Mouse (Mus musculus) cortical plate, adult 2 months (tissue): ENCODE results near the gene Irx3.

Experiments
- CTCF ChIP-seq: fragments of 200-500 bp; IDR thresholded peaks from 2 replicates; pipeline ENCODE4 v1.5.1; 2011; ENCODE audit warnings: mild to moderate bottlenecking, control low read depth, low read length; ENCODE audit not compliant: insufficient read depth; ENCODE audit errors: extremely low read depth
- POLR2A ChIP-seq: fragments of 200-500 bp; IDR thresholded peaks from 2 replicates; pipeline ENCODE4 v1.6.1; 2011; ENCODE audit warnings: mild to moderate bottlenecking, low read length, control low read depth; ENCODE audit not compliant: insufficient read depth; ENCODE audit errors: extremely low read depth

DNA sequence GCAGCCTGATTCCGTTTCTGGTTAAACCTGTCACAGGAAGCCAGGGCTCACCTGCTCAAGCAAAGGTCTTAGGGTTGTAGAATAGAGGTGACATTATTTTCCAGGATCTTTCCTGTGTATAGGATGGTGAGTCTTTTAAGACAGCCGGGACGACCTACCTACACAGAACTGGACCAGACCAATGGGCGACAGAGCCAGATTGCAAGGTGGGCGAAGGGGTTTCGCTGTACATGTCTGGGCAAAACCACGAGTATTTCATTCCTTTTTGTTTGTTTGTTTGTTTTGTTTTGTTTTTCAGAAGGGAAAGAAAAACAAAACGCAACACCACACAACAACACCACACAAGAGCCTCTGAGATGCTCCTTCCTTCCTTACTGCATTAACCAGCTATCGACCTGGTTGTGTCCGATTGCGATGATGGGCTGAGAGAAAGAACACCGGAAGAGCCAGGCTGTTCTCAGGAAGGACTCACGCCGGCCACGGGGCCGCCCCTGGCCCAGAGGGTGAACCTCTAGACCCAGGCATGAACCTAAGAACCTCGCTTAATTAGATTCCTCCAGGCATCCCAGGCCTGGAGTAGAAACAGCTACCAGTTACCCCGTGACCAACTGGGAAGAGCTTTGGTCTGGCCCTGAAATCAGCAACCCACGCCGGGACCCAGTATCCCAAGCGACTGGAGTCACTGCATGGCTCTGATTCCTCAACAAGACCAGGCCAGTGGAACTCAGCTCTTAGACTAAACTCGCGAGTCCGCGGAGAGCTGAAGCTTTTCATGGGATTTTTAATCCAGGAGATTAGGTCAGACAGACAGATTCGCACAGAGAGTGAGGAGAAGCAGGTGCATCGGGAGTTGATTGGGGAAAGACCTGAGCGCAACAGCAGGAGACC is 1.9 kb upstream of the Irx3 start:
- TF ChIP-seq POLR2A (no peak), CTCF (no peak)
